Mouse (Mus musculus): Measurements from ENCODE around the gene Setd1b. TPM values are rescaled to one million over a fixed set of nuclear protein-coding genes. Genes with fewer than 3 reads are reported as not detected.
"Not testable (repeated sequence)": the region's sequence is repeated elsewhere in the genome, so short reads cannot be mapped to it uniquely, and the experiment has no call there.

Setd1b gene
- polyA plus RNA-seq, 1 experiment, result 18.5 TPM

DNA sequence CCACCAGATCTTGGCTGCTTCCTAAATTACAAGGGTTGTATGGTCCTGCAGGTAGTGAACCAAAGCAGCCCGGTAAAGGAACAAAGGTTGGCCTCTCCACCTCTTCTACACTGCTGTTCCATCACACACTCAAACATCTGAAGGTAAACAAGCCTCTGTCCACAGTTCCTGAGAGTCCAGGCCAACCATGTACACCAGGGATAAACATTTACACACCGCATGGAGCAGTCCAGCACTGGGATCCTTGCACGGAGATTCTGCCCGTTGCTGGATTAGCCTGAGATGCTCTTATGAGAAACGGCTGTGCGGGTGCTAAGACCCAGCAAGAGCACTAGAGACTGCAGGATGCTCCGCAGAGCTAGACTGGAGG is 59.5 kb downstream of the Setd1b start:
- WGBS, result 47% methylated on average over 7 of the region's 7 CpGs
- no peaks in the 10 kb centered on the region for H3K27me3 ChIP-seq (ENCODE audit: control insufficient read depth, insufficient read depth, low read length)
- no peaks in the 10 kb centered on the region for H3K36me3 ChIP-seq (ENCODE audit: control insufficient read depth, insufficient read depth, low read length)
- no peak overlapping the region for H3K27ac ChIP-seq (ENCODE audit: insufficient read depth, low read depth, low read length)
- no peak for TF ChIP-seq POLR2A (IDR thresholded peaks at IDR 0.05; ENCODE audit: low read depth, low read length)
- TF ChIP-seq CTCF (IDR thresholded peaks at IDR 0.05; ENCODE audit: extremely low read depth, insufficient read length, insufficient replicate concordance, low read depth, low read length), result no peak
- H3K4me3 ChIP-seq (ENCODE audit: low read depth, low read length), result no peak overlapping the region
- no peaks in the 10 kb centered on the region for H3K4me1 ChIP-seq (ENCODE audit: control insufficient read depth, insufficient read depth, insufficient read length, low read length)

DNA sequence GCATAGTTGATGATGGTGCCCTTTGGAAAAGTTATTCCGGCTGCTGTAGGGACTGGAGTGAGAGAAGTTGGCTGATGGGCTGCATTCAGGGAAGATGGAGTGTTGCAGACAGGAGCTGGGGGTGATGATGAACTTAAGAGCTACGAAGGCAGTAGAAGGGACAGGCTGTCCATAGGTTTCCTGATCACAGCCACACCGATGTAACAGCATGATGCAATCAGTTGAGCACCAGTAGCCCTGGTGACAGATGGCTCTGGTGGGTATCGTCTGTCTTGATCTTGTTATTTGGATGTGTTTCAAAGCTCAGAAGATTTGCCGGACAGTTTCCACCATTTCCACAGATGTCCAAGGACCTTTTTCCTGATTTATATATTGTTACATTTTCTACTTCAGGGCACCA is 60.0 kb downstream of the Setd1b start:
- WGBS, result 76% methylated on average over 5 of the region's 5 CpGs

DNA sequence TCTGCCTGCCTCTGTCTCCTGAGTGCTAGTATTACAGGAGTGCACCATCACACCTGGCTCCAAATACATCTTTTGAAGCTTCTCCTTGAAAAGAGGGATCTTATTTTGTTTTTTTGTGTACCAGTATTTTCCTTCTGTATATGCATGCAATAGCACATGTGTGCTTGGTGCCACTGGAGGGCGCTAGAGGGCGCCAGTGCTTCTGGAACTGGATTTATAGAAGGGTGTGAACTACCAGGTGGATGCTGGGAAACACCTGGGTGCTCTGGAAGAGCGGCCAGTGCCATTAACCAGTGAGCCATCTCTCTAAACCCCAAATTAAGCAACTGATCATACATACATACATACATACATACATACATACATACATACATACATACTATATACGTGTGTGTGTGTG is 60.8 kb downstream of the Setd1b start:
- 44% methylated on average over 4 of the region's 4 CpGs for WGBS
- not testable (repeated sequence) for H3K36me3 ChIP-seq (ENCODE audit: control insufficient read depth, insufficient read depth, low read length); H3K27ac ChIP-seq (ENCODE audit: insufficient read depth, low read depth, low read length); H3K4me1 ChIP-seq (ENCODE audit: control insufficient read depth, insufficient read depth, insufficient read length, low read length); H3K4me3 ChIP-seq (ENCODE audit: low read depth, low read length); H3K27me3 ChIP-seq (ENCODE audit: control insufficient read depth, insufficient read depth, low read length)

More for the DNA sequence above, 60.0 kb downstream of the Setd1b start:
- Histone ChIP-seq H3K27me3 (ENCODE audit: control insufficient read depth, insufficient read depth, low read length) (no peaks in the 10 kb centered on the region), H3K4me1 (ENCODE audit: control insufficient read depth, insufficient read depth, insufficient read length, low read length) (no peaks in the 10 kb centered on the region), H3K4me3 (ENCODE audit: low read depth, low read length) (no peak overlapping the region), H3K27ac (ENCODE audit: insufficient read depth, low read depth, low read length) (no peak overlapping the region), H3K36me3 (ENCODE audit: control insufficient read depth, insufficient read depth, low read length) (no peaks in the 10 kb centered on the region)
- TF ChIP-seq CTCF (IDR thresholded peaks at IDR 0.05; ENCODE audit: extremely low read depth, insufficient read length, insufficient replicate concordance, low read depth, low read length), result no peak
- no peak for TF ChIP-seq POLR2A (IDR thresholded peaks at IDR 0.05; ENCODE audit: low read depth, low read length)

DNA sequence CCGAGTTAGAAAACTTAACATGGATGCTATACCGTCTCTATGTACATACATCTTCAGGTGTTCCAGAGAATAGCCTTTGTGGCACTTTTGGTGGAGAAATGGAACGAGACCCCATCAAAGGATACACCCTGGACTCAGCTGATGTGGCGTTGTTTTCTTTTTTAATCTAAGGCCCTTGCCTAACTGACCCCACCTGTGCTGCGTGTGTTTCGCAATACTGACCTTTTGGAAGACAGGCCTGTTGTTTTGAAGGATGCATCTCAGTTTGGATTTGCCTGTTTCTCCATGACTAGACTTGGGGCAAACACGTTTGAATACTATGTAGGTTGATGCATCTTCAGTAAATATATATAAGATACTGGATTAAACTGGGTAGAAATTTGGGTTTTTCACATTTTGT is 61.6 kb downstream of the Setd1b start:
- H3K27ac ChIP-seq (ENCODE audit: insufficient read depth, low read depth, low read length); H3K36me3 ChIP-seq (ENCODE audit: control insufficient read depth, insufficient read depth, low read length); H3K27me3 ChIP-seq (ENCODE audit: control insufficient read depth, insufficient read depth, low read length); H3K4me3 ChIP-seq (ENCODE audit: low read depth, low read length); H3K4me1 ChIP-seq (ENCODE audit: control insufficient read depth, insufficient read depth, insufficient read length, low read length): not testable (repeated sequence)
- whole genome bisulfite sequencing, result 71% methylated on average over 7 of the region's 7 CpGs

Other genes starting within 250 kb of the Setd1b start
- 8.6 and 12.0 TPM in 2 replicates for gene Kdm2b, start 152.4 kb upstream of the Setd1b start, polyA plus RNA-seq (2012; rRNA removed)
- 70.0 and 133 TPM in 2 replicates for gene Orai1, start 127.1 kb upstream of the Setd1b start, polyA plus RNA-seq (2012; rRNA removed)
- gene Morn3, start 95.2 kb upstream of the Setd1b start, polyA plus RNA-seq (2012; rRNA removed), result not detected in 2 replicates
- 1.6 and 3.3 TPM in 2 replicates for gene Tmem120b, start 73.8 kb upstream of the Setd1b start, polyA plus RNA-seq (2012; rRNA removed)
- gene Rhof, start 9.5 kb upstream of the Setd1b start, polyA plus RNA-seq (2012; rRNA removed), result 28.0 and 91.6 TPM in 2 replicates
- gene Psmd9, start 27.2 kb downstream of the Setd1b start, polyA plus RNA-seq (2012; rRNA removed), result 12.5 and 21.9 TPM in 2 replicates
- 5.5 and 19.6 TPM in 2 replicates for gene Hpd, start 40.5 kb downstream of the Setd1b start, polyA plus RNA-seq (2012; rRNA removed)
- gene Wdr66, start 109.9 kb downstream of the Setd1b start, polyA plus RNA-seq (2012; rRNA removed), result 0.25 and 0.27 TPM in 2 replicates
- gene Bcl7a, start 201.6 kb downstream of the Setd1b start, polyA plus RNA-seq (2012; rRNA removed), result 2.1 and 2.8 TPM in 2 replicates